Mouse (Mus musculus) small intestine, adult 2 months (tissue): ENCODE measurements around the gene Syne3. TPM values are rescaled to one million over a fixed set of nuclear protein-coding genes. Genes with fewer than 3 reads are reported as not detected.

ENCODE experiments used
- H3K27ac ChIP-seq: fragments of 200-500 bp; 2 replicates; pipeline ENCODE4 v1.5.1; 2012; ENCODE audit warnings: low read depth, low read length, control low read depth, inconsistent platforms; ENCODE audit not compliant: insufficient read depth
- H3K27me3 ChIP-seq: fragments of 200-500 bp; 2 replicates; pipeline ENCODE4 v1.6.1; 2012; ENCODE audit warnings: mild to moderate bottlenecking, moderate library complexity, low read length, inconsistent platforms; ENCODE audit not compliant: control insufficient read depth, insufficient read depth
- H3K36me3 ChIP-seq: fragments of 200-500 bp; 2 replicates; pipeline ENCODE4 v1.6.1; 2012; ENCODE audit warnings: mild to moderate bottlenecking, low read length, control low read depth, inconsistent platforms; ENCODE audit not compliant: control insufficient read depth, insufficient read depth
- H3K4me1 ChIP-seq: fragments of 200-500 bp; 2 replicates; pipeline ENCODE4 v1.6.1; 2012; ENCODE audit warnings: low read length, inconsistent platforms, mixed read lengths; ENCODE audit not compliant: control insufficient read depth, insufficient read depth, insufficient read length
- H3K4me3 ChIP-seq: fragments of 200-500 bp; 2 replicates; pipeline ENCODE4 v1.5.1; 2012; ENCODE audit warnings: low read depth, mild to moderate bottlenecking, control low read depth, inconsistent platforms, low read length, moderate library complexity
- CTCF ChIP-seq: fragments of 200-500 bp; IDR thresholded peaks from 2 replicates; pipeline ENCODE4 v1.5.1; 2012; ENCODE audit warnings: low read depth, mild to moderate bottlenecking, control low read depth, inconsistent platforms, low read length, moderate library complexity, mixed read lengths; ENCODE audit not compliant: insufficient replicate concordance, insufficient read length; ENCODE audit errors: extremely low read depth
- POLR2A ChIP-seq: fragments of 200-500 bp; IDR thresholded peaks from 2 replicates; pipeline ENCODE4 v1.6.1; 2012; ENCODE audit warnings: low read depth, mild to moderate bottlenecking, control low read depth, inconsistent platforms, low read length, moderate library complexity
- WGBS: fragments of 180-500 bp; shearing (Covaris S2); methylation state at CpG from one replicate; pipeline ENCODE4 v1.1.7; 2018; 5-methylcytosine and 5-hydroxymethylcytosine counted together
- polyA plus RNA-seq: library from polyadenylated mRNA; depleted of rRNA; stranded (reverse); fragments of >200 nt; gene quantifications from 2 replicates; pipeline ENCODE4 v1.2.3, GENCODE M21; 2012

Syne3 gene
- polyA plus RNA-seq, 1 experiment: 1.3 TPM

DNA sequence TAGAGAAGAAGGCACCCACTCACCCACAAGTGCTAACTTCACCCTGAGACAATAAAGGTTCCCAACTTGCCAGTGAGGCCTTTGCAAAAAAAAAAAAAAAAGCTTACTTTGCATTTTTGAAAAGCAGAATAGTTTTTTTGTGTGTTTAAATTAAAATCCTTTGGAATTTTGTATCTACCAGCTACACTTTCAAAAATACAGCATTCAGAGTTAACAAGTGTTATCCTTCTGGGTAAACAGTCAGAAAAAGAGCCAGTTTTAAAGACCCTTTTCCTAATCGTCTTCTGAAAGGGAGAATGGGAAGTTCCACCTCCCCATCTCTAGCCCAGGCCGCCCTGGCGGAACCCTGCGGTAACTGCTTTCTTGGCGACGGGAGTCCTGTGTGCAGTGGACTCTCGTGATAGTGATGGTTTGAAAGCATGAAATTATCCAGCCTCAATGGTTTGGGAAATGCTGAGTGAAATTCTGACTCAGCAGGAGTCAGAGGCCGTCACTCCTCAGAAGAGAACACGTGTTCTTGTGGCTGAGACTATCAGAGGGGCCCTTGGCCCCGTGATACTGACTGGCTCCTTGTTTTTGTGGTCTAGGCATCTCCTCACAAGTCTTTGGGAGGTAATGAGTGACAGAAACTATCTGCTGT, 16.5 kb upstream of the Syne3 start:
- H3K4me3 ChIP-seq: no peak overlapping the region
- H3K36me3 ChIP-seq: peaks cover 7% of the 10 kb centered on the region; the same call in 1 of the 2 replicates
- no peak overlapping the region for H3K27ac ChIP-seq
- 78% methylated on average over 10 of the region's 10 CpGs for WGBS
- no peak for TF ChIP-seq CTCF
- no peak for TF ChIP-seq POLR2A
- no peaks in the 10 kb centered on the region for H3K27me3 ChIP-seq
- H3K4me1 ChIP-seq: peaks cover 3% of the 10 kb centered on the region; the same call in 1 of the 2 replicates

GRCm38 (mm10) chr12:105025271-105025946, 15.8 kb upstream of the Syne3 start:
- Histone ChIP-seq H3K4me1 (no peaks in the 10 kb centered on the region; the same call in 1 of the 2 replicates), H3K4me3 (no peak overlapping the region), H3K36me3 (peaks cover 7% of the 10 kb centered on the region; the same call in 1 of the 2 replicates), H3K27me3 (no peaks in the 10 kb centered on the region), H3K27ac (no peak overlapping the region)
- WGBS: 39% methylated on average over 8 of the region's 8 CpGs
- no peak for TF ChIP-seq POLR2A
- peak; percentile 71; the same call in 1 of the 2 replicates for TF ChIP-seq CTCF

DNA sequence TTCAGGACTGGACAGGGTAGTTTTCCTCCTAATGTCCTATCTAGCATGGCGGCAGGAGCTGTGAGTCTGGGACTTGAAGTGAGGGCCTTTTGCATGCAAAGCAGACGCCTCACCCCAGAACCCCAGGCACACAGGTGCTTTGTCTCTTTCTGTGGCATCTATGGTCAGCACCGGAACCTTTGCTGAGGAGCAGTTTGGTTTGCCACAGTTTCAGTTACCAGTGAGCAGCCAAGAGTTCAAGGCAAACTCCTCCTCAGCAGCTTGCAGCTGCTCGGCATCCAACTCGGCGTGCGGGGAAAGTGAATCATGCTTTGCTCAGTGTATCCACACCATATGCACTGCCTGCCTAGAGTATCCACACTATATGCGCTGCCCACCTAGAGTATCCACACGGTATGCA, 13.2 kb upstream of the Syne3 start:
- Histone ChIP-seq H3K27me3 (no peaks in the 10 kb centered on the region), H3K4me1 (no peaks in the 10 kb centered on the region; the same call in 1 of the 2 replicates), H3K27ac (no peak overlapping the region), H3K4me3 (no peak overlapping the region), H3K36me3 (no peaks in the 10 kb centered on the region)
- WGBS: 96% methylated on average over 9 of the region's 9 CpGs
- TF ChIP-seq POLR2A (no peak), CTCF (no peak)

- no peaks in the 10 kb centered on the region for H3K27me3 ChIP-seq
- H3K4me3 ChIP-seq: no peak overlapping the region
- H3K27ac ChIP-seq: no peak overlapping the region
- no peaks in the 10 kb centered on the region for H3K36me3 ChIP-seq
- TF ChIP-seq CTCF (no peak), POLR2A (no peak)
- WGBS: 66% methylated on average over 7 of the region's 7 CpGs
- no peaks in the 10 kb centered on the region for H3K4me1 ChIP-seq
These were observed 12.5 kb upstream of the Syne3 start for GRCm38 (mm10) chr12:105022141-105022540.

GRCm38 (mm10) chr12:105021441-105022069, 11.9 kb upstream of the Syne3 start:
- H3K27ac ChIP-seq: no peak overlapping the region
- WGBS: 73% methylated on average over 8 of the region's 8 CpGs

DNA sequence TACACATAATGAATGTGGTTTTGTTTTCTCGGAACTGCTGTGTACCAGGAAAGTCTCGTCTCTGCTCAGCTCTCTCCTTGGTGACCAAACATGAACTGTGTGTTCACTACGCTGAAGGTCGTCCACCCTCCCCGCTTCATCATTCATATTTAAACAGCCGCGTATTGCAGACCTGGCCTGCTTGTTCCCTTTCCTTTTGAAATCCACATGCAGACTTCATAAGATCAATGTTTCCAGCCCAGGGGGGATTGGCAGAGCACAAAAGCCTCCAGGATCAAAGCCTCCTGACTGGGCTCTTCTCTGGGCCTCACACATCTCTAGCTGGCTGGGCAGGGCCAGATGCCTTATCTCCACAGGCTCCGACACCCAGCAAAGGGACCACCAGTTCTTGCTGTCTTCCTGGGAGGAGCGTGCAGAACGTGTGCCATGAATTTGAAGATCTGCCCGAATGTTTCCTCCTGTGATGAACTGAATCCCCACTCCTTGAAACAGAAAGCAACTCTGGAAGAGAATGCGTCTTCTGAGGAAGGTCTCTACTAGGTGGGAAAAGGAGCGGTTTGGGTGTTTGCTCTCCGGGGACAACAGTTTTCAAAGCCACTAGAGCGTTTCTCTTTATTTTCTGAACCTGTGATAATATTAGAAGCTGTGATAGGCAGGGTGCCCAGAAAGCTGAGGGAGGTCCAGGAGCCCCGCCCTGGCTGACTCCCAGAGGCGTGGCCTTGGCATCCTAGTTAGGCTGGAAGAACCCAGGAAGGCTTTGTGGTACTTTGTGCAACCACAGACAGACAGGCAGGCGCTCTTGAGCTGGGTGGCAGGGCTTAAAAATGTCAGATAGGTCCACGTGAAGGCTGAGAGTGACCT, 10.0 kb upstream of the Syne3 start:
- no peak for TF ChIP-seq POLR2A
- H3K27ac ChIP-seq: no peak overlapping the region
- WGBS: 25% methylated on average over 19 of the region's 19 CpGs

More at GRCm38 (mm10) chr12:105021441-105022069, 11.9 kb upstream of the Syne3 start:
- TF ChIP-seq POLR2A (no peak), CTCF (no peak)
- Histone ChIP-seq H3K36me3 (no peaks in the 10 kb centered on the region), H3K27me3 (no peaks in the 10 kb centered on the region), H3K4me3 (no peak overlapping the region), H3K4me1 (no peaks in the 10 kb centered on the region)

More for the DNA sequence above, 10.0 kb upstream of the Syne3 start:
- H3K4me3 ChIP-seq: no peak overlapping the region
- H3K36me3 ChIP-seq: no peaks in the 10 kb centered on the region
- no peaks in the 10 kb centered on the region for H3K4me1 ChIP-seq
- H3K27me3 ChIP-seq: no peaks in the 10 kb centered on the region
